Mouse (Mus musculus): Measurements from ENCODE around the gene Flcn.

DNA sequence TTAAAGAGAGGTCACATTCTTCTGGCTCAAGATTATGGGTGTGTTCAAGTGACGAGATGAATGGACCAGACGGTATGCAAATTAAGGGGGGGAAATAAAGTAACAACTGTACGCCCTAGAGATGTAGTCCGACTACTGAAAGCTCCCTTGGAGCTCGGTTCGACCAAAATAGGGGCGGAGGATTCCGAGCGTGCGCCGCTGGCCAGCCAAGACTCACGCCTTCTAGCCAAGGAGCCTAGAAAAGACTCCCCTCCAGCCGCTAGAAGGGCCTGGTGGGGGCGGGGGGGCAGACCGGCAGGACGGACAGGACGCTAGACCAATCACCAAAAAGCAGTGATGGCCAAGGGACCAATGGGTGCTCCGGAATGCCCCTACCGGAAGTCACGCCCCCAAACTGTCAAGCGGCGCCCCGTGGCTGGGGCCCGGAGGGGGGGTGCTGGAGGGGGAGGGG is 29.2 kb upstream of the Flcn start, which contains the start of gene Nt5m:
- TF ChIP-seq CTCF (IDR thresholded peaks at IDR 0.05; ENCODE audit: insufficient read depth, low read length) (no peak), POLR2A (IDR thresholded peaks at IDR 0.05; ENCODE audit: borderline replicate concordance, extremely low read depth, low read depth, low read length) (no peak)

Data from lung, adult 2 months (tissue).